Mouse (Mus musculus): ENCODE measurements around the gene Tomm34.
A peak's percentile ranks its signal among the peaks of the same experiment; 100 is the strongest.
"Not testable (repeated sequence)": the region's sequence is repeated elsewhere in the genome, so short reads cannot be mapped to it uniquely, and the experiment has no call there.

Tomm34 gene

GRCm38 (mm10) chr2:164075088-164075487 is 4.1 kb upstream of the Tomm34 start:
- DNase-seq: no peak

GRCm38 (mm10) chr2:164073918-164074578 is 3.1 kb upstream of the Tomm34 start:
- peak; percentile 98 to 99 for DNase-seq

- DNase-seq: no peak
Observed at GRCm38 (mm10) chr2:164073120-164073519, 2.2 kb upstream of the Tomm34 start.

DNA sequence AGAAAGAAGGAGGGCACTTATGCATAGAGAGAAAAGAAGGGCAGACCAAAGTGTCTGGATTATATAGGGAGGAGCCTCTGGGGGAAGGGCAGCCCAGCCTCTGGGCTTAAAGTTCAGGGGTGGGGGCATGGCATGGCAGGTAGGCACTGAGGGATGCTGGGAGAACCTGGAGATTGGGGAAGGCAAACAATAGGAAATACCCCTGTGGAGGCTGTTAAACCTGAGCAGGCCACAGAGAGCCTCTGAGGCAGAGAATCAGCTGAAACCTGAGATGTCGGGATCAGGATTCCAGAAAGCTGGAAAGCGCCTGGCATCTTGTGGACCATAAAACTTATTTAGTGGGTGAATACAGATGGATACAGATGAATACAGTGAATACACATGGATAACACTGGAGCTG is 1.1 kb upstream of the Tomm34 start:
- no peak for DNase-seq

DNA sequence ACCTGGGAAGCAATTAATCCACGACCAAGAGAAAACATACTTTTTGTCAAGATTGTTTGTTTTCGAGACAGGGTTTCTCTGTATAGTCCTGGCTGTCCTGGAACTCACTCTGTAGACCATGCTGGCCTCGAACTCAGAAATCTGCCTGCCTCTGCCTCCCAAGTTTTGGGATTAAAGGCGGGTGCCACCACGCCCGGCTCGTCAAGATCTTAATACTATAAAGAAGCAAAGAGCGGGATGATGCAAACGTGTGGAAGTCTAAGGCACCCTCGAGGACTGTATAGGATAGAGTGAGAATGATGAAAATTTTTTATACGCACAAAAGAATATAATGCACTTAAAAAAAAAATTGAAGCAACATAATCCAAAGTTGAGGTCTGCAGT is 460 bp upstream of the Tomm34 start:
- DNase-seq: not testable (repeated sequence)

DNA sequence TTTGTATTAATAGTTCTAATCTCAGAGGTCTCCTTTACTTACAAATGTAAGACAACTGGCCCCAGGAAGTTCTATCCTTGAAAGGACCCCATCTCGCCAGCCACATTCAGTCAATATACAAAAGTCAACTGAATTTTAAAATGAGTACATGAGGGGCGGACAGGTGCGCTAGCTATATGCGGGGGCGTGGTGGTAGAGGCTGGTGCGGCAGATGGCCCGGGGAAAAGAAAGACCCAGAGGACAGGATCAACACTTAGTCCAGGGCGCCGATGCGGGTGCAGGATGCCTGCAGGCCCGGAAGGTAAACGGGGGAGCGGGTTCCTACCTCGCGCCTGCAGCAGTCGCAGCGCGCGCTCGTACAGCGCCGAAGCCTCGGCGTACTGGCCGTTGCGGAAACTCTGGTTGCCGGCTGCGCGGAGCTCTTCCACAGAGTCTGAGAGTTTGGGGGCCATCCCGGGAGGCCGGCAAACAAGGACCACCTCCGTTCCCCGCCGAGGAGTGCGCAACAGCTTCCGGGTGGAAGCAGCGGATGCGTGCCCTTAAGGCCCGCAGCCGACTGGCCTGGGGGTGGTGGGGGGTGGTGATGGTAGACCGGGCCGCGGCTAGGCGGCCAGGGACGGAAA is 716 bp downstream of the Tomm34 start, which contains the start of gene Stk4:
Gene Stk4 (plus strand): TSS at position 181 of the 623 bp plus-strand sequence.
- no peak for DNase-seq

GRCm38 (mm10) chr2:164059634-164060235 is 11.2 kb downstream of the Tomm34 start:
- DNase-seq: peak in 1 of 2 experiments; percentile 23

GRCm38 (mm10) chr2:164054671-164055070 is 16.3 kb downstream of the Tomm34 start:
- no peak for DNase-seq

DNA sequence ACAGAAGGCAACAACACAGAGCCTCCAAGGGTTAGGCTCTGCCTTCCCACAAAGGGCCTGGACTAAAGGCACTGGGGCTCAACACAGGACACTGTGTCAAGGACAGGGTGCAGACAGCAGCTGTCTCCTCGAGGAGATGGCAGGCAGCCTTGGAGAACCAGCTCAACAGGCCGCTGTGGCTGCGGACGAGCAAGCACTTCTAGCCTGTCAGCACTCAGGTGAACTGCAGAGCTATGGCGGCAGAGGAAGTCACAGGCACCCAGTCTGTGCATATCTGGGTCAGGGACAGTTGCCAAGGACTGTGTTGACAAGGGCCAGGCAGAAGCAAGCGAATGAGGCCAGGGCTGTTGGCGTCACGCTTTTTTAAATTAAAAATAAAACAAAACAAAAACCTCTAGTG is 17.2 kb downstream of the Tomm34 start:
- peak; percentile 37 to 44 for DNase-seq

DNA sequence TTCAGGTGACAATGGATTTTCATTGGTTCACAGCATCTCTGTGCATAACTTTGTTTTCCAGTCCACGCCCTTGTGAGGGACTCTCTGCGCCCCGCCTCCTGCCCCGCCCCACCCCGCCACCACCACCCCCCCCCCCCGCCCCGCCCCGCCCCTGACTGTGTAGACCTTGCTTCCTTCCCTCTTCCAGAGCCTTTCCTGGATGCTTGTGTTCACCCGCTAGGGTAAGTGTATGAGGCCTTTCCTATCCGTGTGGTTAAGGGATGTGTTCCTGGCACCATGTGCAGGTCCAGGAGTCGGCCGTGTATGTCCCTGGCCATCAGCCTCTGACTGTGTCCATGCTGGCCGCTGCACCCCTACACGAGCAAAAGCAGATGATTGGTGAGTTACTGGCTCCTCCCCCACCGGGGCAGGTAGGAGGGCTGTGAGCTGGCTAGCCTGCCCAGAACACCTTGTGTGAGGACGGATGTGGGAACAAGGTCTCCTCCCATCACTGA is 23.7 kb downstream of the Tomm34 start:
- peak; percentile 38 to 60 for DNase-seq

DNA sequence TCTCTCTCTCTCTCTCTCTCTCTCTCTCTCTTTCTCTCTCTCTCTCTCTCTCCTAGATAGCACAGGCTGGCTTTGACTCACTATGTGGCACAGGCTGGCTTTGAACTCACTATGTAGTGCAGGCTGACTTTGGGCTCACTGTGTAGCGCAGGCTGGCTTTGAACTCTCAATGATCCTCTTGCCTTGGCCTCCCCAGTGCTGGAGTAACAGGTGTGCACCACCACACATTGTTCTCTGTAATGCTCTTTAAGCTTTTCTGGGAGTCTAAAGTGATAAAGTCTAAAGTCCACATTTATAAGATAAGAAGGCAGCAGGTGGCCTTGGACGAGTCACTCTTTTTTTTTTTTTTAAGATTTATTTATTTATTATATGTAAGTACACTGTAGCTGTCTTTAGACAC is 29.4 kb downstream of the Tomm34 start:
- no peak for DNase-seq

DNA sequence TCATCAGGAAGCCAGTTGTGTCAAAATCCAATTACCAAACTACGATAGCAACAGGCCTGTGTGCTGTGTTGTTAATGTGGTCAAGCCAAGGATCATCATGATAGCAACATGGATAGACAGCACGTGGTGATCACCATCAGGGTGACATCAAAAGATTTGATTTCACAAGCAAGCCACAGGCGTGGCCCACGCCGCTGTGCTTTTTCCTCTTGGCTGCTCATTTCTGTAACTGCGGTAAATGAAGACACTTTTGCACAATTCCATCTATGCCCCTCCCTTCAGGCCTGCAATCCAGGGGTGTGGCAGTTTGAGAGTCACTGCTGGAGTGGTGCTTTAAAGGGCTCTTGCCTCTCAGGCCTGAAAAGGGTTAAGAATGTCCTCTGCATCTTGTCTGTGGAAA is 30.0 kb downstream of the Tomm34 start:
- no peak for DNase-seq

GRCm38 (mm10) chr2:164038407-164039028 is 32.5 kb downstream of the Tomm34 start:
- no peak for DNase-seq

DNA sequence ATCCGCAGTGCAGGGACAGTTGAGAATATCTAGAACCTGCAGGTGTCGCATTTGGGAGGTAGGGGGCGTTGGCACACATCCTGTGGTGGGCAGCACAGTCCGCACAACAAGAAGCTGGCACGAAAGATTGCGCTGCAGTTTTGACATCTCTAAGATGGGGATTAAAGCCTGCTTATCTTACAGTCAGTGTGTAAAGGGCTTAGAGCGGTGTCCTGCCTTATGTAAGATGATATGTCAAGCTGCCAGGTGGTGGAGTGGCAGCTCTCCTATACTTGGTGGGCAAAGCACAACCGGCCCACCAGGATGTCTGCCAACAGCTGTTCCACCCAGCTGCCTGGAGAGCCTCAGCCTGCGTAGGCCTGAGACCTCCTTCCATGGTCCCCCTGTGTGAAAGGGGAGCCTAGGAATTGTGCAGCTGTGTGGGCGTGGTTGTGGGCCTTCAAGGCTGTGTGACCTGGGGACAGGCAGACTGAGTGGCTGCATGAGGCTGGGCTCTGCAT is 34.4 kb downstream of the Tomm34 start:
- no peak for DNase-seq

DNA sequence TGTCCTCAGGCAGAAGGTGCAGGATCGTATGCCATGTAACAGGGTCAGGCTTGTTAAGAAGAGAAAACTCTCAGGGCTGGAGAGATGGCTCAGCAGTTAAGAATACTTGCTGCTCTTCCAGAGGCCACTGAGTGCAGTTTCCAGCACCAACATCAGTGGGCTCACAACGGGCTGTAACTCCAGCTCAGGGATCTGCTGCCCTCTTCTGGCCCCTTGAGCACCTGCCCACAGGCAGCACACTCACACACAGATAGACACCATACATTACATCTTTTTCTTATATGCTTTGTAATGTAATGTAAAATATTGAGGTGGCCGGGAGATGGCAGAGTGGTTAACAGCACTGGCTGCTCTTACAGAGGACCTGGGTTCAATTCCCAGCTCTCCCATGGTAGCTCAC is 38.0 kb downstream of the Tomm34 start:
- no peak for DNase-seq

- DNase-seq: no peak
Observed at GRCm38 (mm10) chr2:164031147-164031546, 39.8 kb downstream of the Tomm34 start.

DNA sequence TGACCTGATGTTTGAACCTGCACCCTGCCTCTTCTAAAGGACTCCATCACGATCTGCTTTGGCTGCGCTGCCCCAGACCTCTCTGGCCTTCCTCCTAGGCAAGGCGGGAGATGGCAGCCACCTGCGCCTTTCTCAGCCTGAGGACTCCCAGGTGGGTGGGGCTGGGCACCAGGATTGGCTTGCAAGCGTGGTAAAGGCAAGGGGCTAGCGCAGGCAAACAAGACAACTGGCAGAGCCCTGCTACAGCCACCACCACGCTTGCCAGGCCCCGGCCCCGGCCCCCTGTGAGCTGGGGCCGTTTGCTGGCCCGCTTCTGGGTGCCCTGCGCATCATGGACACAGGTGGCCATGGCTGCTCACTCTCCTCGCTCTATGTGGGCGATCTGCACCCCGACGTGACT is 45.8 kb downstream of the Tomm34 start, which contains the start of gene Pabpc1l:
Gene Pabpc1l (plus strand): TSS at position 301 of the 400 bp plus-strand sequence.
- no peak for DNase-seq

- no peak for DNase-seq
Observed at GRCm38 (mm10) chr2:164022104-164022503, 48.9 kb downstream of the Tomm34 start.

- no peak for DNase-seq
Observed at GRCm38 (mm10) chr2:164019943-164020342, 51.0 kb downstream of the Tomm34 start.

GRCm38 (mm10) chr2:164018910-164019309 is 52.1 kb downstream of the Tomm34 start:
- DNase-seq: no peak

GRCm38 (mm10) chr2:164015304-164015703 is 55.7 kb downstream of the Tomm34 start:
- DNase-seq: no peak

DNA sequence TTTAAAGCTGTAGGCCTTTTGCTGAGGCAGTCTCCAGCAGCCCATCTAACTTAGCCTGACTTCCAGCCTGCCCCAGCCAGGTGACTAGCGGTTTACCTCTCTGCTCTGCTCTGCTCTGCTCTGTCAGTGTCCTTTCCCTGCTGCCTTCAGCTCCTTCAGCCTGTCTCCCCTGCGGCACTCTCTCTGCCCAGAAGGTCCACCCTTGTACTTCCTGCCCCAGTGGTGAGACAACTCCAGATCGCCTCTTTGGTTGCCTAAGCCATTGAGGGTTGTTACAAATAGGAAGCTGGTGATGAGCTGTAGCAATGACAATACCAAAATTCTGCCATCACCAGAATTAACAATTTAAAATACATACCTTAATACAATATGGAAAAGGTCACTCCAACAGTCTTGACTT is 60.0 kb downstream of the Tomm34 start:
- no peak for DNase-seq

- DNase-seq: no peak
Observed at GRCm38 (mm10) chr2:164010496-164010895, 60.5 kb downstream of the Tomm34 start.

Data from kidney, postnatal 36 days (tissue).